Mouse (Mus musculus) myocyte (in vitro differentiated cells): ENCODE measurements around the gene Farsa. TPM values are rescaled to one million over a fixed set of nuclear protein-coding genes. Genes with fewer than 3 reads are reported as not detected.

Experiments used
- H3K27me3 ChIP-seq: one replicate; pipeline ENCODE4 v1.6.1; 2011; ENCODE audit not compliant: control insufficient read depth, insufficient read depth, insufficient read length
- H3K36me3 ChIP-seq: one replicate; pipeline ENCODE4 v1.6.1; 2011; ENCODE audit not compliant: control insufficient read depth, insufficient read depth
- H3K4me2 ChIP-seq: one replicate; pipeline ENCODE4 v1.6.1; 2011; ENCODE audit warnings: low read depth, control low read depth
- H3K4me3 ChIP-seq: one replicate; pipeline ENCODE4 v1.5.1; 2011; ENCODE audit warnings: mild to moderate bottlenecking, control low read depth, moderate library complexity
- H3K79me2 ChIP-seq: one replicate; pipeline ENCODE4 v1.6.1; 2011; ENCODE audit not compliant: control insufficient read depth, insufficient read depth
- H3ac ChIP-seq: one replicate; pipeline ENCODE4 v1.6.1; 2011; ENCODE audit not compliant: control insufficient read depth, insufficient read length
- CEBPB ChIP-seq: IDR thresholded peaks from 2 replicates; pipeline ENCODE4 v1.6.1; 2011; ENCODE audit warnings: mild to moderate bottlenecking, moderate library complexity; ENCODE audit not compliant: poor library complexity, insufficient read depth, severe bottlenecking
- E2F4 ChIP-seq: IDR thresholded peaks from one replicate; pipeline ENCODE4 v1.6.1; 2011; ENCODE audit warnings: mild to moderate bottlenecking, control low read depth, moderate library complexity; ENCODE audit not compliant: insufficient read depth
- MAX ChIP-seq: IDR thresholded peaks from one replicate; pipeline ENCODE4 v1.6.1; 2011; ENCODE audit warnings: low read depth, mild to moderate bottlenecking, control low read depth
- MYOD1 ChIP-seq, 3 experiments: IDR thresholded peaks; one replicate each; pipeline ENCODE4 v1.6.1; 2011; ENCODE audit warnings: control low read depth in 2 of 3, low read depth in 2 of 3, mild to moderate bottlenecking in 2 of 3, moderate library complexity in 1 of 3; ENCODE audit not compliant: insufficient read length in 2 of 3, control insufficient read depth in 1 of 3
- MYOG ChIP-seq, 3 experiments: IDR thresholded peaks; one replicate each; pipeline ENCODE4 v1.6.1; 2011; ENCODE audit warnings: control low read depth in 2 of 3, low read depth in 2 of 3, mild to moderate bottlenecking in 2 of 3; ENCODE audit not compliant: insufficient read length in 2 of 3, control insufficient read depth in 1 of 3, insufficient read depth in 1 of 3
- POLR2A ChIP-seq: IDR thresholded peaks from one replicate; pipeline ENCODE4 v1.6.1; 2011; ENCODE audit warnings: low read depth, mild to moderate bottlenecking, control low read depth, moderate library complexity; ENCODE audit not compliant: insufficient read length
- POLR2AphosphoS2 ChIP-seq: IDR thresholded peaks from one replicate; pipeline ENCODE4 v1.6.1; 2011; ENCODE audit warnings: low read depth, control low read depth; ENCODE audit not compliant: insufficient read length
- REST ChIP-seq: IDR thresholded peaks from one replicate; pipeline ENCODE4 v1.6.1; 2011; ENCODE audit warnings: mild to moderate bottlenecking, control low read depth, moderate library complexity; ENCODE audit not compliant: insufficient read depth, insufficient read length
- SRF ChIP-seq: IDR thresholded peaks from one replicate; pipeline ENCODE4 v1.6.1; 2011; ENCODE audit warnings: low read depth; ENCODE audit not compliant: control insufficient read depth, insufficient read length
- TCF12 ChIP-seq: IDR thresholded peaks from one replicate; pipeline ENCODE4 v1.6.1; 2011; ENCODE audit warnings: mild to moderate bottlenecking, control low read depth; ENCODE audit not compliant: poor library complexity, insufficient read depth, severe bottlenecking
- TCF3 ChIP-seq: IDR thresholded peaks from one replicate; pipeline ENCODE4 v1.6.1; 2011; ENCODE audit warnings: low read depth, control low read depth; ENCODE audit not compliant: insufficient read length
- USF1 ChIP-seq: IDR thresholded peaks from one replicate; pipeline ENCODE4 v1.6.1; 2011; ENCODE audit warnings: low read depth, mild to moderate bottlenecking, control low read depth, moderate library complexity
- polyA plus RNA-seq: library from polyadenylated mRNA; unstranded; fragments of >200 nt; fragmentation: generic; extraction: Trizol; gene quantifications from one replicate; pipeline ENCODE4 v1.2.1, GENCODE M21; 2012; ENCODE audit warnings: missing spikeins

The Farsa gene
- polyA plus RNA-seq, 1 experiment: 73.3 TPM

DNA sequence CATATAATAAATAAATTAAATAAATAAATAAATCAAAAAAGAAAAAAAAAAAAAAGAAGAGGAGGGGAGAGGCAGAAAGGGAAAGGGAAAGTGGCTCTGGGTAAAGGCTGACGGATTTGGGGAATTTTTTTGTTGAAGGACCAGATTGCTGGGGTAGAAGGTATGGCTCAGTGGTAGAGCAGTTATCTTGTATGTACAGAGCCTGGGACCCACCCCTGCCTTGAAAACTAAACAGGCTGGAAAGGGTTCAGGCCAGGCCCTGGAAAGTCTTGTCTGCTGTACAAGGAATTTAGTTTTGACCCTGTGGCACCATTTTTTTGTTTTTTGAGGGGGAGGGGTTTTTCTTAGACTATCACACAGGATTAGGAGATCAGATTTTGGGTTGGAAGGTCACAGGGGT is 22.1 kb downstream of the Farsa start:
- no peak overlapping the region for H3K4me3 ChIP-seq
- no peak overlapping the region for H3ac ChIP-seq
- H3K79me2 ChIP-seq: no peaks in the 10 kb centered on the region
- no peak overlapping the region for H3K4me2 ChIP-seq
- H3K36me3 ChIP-seq: no peaks in the 10 kb centered on the region
- H3K27me3 ChIP-seq: no peaks in the 10 kb centered on the region
- no peak for TF ChIP-seq SRF
- TF ChIP-seq MYOD1 (IDR thresholded peaks at IDR 0.05; ENCODE audit: control insufficient read depth in 1 of 3, insufficient read length in 2 of 3, low read depth in 2 of 3): no peak
- no peak for TF ChIP-seq MYOG (IDR thresholded peaks at IDR 0.05; ENCODE audit: control insufficient read depth in 1 of 3, insufficient read depth in 1 of 3, insufficient read length in 2 of 3, low read depth in 2 of 3)

DNA sequence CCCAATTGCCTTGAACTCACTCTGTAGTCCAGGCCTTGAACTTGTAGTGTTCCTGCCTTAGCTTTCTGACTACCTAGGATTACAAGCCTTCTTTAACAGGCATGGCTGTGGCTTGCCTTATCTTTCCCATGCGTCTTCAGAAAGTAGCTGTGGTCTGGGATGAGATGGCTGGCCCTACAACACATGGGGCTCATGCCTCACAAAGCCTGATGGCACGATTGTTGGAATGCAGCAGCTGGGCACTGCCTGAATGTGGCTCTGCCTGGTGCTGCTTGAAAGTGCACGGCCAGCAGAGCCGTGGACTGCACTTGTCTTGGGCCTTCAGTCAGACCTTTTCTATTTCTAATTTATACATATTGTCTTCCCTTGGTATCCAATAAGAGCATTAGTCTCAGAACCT is 27.9 kb downstream of the Farsa start:
- H3K36me3 ChIP-seq: no peaks in the 10 kb centered on the region
- H3K79me2 ChIP-seq: no peaks in the 10 kb centered on the region
- no peaks in the 10 kb centered on the region for H3K27me3 ChIP-seq
- no peak overlapping the region for H3ac ChIP-seq
- H3K4me2 ChIP-seq: no peak overlapping the region
- no peak overlapping the region for H3K4me3 ChIP-seq
- TF ChIP-seq TCF3: peak; percentile 43
- TF ChIP-seq SRF: no peak
- TF ChIP-seq E2F4: no peak
- peak; percentile 84 to 96 (median 85) for TF ChIP-seq MYOG (IDR thresholded peaks at IDR 0.05; ENCODE audit: control insufficient read depth in 1 of 3, insufficient read depth in 1 of 3, insufficient read length in 2 of 3, low read depth in 2 of 3)
- no peak for TF ChIP-seq POLR2AphosphoS2
- TF ChIP-seq POLR2A: no peak
- TF ChIP-seq REST: no peak
- TF ChIP-seq CEBPB: no peak
- TF ChIP-seq TCF12: peak; percentile 34
- TF ChIP-seq MAX: no peak
- TF ChIP-seq USF1: no peak
- peak in 2 of 3 experiments; percentile 75 to 82 for TF ChIP-seq MYOD1 (IDR thresholded peaks at IDR 0.05; ENCODE audit: control insufficient read depth in 1 of 3, insufficient read length in 2 of 3, low read depth in 2 of 3)

DNA sequence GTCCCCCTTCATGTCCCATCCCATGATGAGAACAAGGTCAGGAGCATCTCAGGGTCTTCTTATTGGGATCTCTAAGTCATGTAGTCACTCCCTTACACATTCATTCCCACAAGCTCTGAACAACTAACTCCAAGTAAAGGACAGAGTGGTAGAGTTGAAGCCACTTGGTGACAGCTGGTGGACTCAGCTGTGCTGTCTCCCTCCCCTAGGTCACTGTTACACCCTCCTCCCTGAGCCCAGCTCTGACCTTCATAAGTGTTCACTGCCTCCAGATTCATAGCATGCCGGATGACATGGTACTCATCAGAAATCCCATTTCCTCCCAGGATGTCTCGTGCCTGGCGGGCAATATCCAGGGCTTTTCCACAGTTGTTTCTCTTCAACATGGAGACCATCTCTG is 31.5 kb downstream of the Farsa start:
- Histone ChIP-seq H3K4me3 (no peak overlapping the region), H3ac (no peak overlapping the region), H3K36me3 (no peaks in the 10 kb centered on the region), H3K79me2 (no peaks in the 10 kb centered on the region), H3K27me3 (no peaks in the 10 kb centered on the region), H3K4me2 (no peak overlapping the region)
- TF ChIP-seq MYOD1 (IDR thresholded peaks at IDR 0.05; ENCODE audit: control insufficient read depth in 1 of 3, insufficient read length in 2 of 3, low read depth in 2 of 3) (peak in 2 of 3 experiments; percentile 62 to 74), E2F4 (no peak), SRF (no peak), TCF3 (peak; percentile 20), MYOG (IDR thresholded peaks at IDR 0.05; ENCODE audit: control insufficient read depth in 1 of 3, insufficient read depth in 1 of 3, insufficient read length in 2 of 3, low read depth in 2 of 3) (peak; percentile 27 to 85 (median 78)), REST (no peak), MAX (no peak)

DNA sequence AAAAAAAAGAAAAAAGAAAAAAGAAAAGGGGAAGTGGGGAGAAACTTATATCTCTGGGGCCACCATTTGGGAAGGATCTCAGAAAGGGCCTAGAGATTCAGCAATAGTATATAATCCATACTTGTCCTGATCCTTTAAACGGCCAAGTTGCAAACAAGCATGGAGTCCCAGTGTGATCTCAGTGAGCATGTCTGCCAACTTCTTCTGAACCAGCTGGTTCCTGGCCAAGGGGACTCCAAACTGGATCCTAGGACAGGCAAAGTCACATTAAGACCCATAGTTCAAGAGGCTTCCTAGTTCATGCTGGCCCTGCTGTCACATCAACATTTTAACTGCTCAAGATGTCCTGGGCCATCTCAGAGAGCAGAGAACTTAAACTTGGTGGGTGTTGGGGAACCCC is 32.4 kb downstream of the Farsa start:
- Histone ChIP-seq H3K79me2 (no peaks in the 10 kb centered on the region), H3K4me3 (no peak overlapping the region), H3K36me3 (no peaks in the 10 kb centered on the region), H3K4me2 (no peak overlapping the region), H3ac (no peak overlapping the region), H3K27me3 (no peaks in the 10 kb centered on the region)
- TF ChIP-seq TCF3: no peak
- TF ChIP-seq CEBPB: no peak
- TF ChIP-seq TCF12: no peak
- TF ChIP-seq SRF: no peak
- no peak for TF ChIP-seq MAX
- no peak for TF ChIP-seq E2F4
- no peak for TF ChIP-seq MYOD1 (IDR thresholded peaks at IDR 0.05; ENCODE audit: control insufficient read depth in 1 of 3, insufficient read length in 2 of 3, low read depth in 2 of 3)
- no peak for TF ChIP-seq POLR2A
- TF ChIP-seq USF1: no peak
- no peak for TF ChIP-seq POLR2AphosphoS2
- no peak for TF ChIP-seq MYOG (IDR thresholded peaks at IDR 0.05; ENCODE audit: control insufficient read depth in 1 of 3, insufficient read depth in 1 of 3, insufficient read length in 2 of 3, low read depth in 2 of 3)
- no peak for TF ChIP-seq REST

DNA sequence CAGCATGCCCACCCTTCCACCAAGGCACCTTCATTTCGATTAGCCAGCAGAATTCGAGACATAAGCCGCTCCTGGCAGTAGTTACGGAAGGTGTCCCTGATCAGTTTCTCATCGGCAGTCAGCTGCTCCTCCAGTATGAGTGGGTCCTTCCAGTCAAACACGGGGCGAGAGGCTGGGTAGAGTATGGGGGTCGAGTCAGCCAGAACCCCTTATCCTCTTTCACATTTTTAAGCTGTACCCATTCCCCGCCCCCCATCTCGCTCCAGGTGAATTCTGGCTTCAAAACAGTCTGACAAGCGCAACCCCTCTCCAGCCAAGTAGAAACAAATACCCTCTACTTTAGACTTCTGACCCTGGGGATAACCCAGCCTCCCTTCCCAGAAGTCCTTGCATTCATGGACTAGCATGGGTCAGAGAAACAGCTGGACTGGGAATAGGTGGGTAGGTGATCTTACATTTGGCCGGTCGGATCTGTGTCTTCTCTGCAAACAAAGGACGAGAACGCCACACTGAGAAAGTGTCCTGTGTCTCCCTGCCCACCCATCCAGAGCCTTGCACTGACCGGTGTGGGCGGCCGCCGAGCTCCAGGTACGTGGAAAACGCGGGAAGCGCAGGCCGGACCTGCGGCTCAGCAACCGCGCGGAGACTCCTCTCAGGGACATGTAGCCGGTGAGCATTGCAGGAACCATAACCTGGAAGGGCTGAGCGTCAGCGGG is 36.4 kb downstream of the Farsa start:
- peak overlapping the region; percentile 3 for H3ac ChIP-seq
- H3K4me2 ChIP-seq: peak overlapping the region; percentile 96
- H3K79me2 ChIP-seq: no peaks in the 10 kb centered on the region
- peak overlapping the region; percentile 31 for H3K4me3 ChIP-seq
- H3K36me3 ChIP-seq: no peaks in the 10 kb centered on the region
- TF ChIP-seq POLR2AphosphoS2: no peak
- no peak for TF ChIP-seq E2F4
- TF ChIP-seq TCF12: no peak
- TF ChIP-seq MYOD1 (IDR thresholded peaks at IDR 0.05; ENCODE audit: control insufficient read depth in 1 of 3, insufficient read length in 2 of 3, low read depth in 2 of 3): no peak
- TF ChIP-seq SRF: no peak
- no peak for TF ChIP-seq CEBPB
- TF ChIP-seq MAX: no peak
- no peaks in the 10 kb centered on the region for H3K27me3 ChIP-seq
